Mouse (Mus musculus): ENCODE results near the gene Tppp.

DNA sequence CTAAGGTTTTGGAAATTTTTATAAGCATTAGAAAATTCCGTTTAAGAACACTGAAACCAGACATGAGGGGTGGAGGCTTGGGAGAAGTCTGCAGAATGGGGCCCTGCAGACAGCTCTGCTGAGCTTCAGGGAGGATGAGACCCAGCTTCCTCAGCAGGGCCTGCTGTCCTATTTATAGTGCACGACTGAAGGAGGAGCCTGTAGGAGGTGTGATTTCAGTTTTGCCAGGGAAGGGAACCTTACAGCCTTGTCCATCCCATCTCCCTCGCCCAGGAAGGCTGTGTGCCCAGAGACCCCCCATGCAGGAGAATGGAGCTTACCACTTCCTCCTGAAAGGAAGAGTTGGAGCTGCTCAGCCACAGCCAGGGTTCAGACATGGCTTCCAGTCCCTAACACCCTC is 1.5 kb downstream of the Tppp start:
- TF ChIP-seq EP300 (IDR thresholded peaks at IDR 0.05), result no peak
- TF ChIP-seq CTCF (IDR thresholded peaks at IDR 0.05), result no peak
